Mouse (Mus musculus) neural tube, embryonic 14.5 days (tissue): ENCODE measurements at regions not wholly inside any gene's neighbourhood (a gene's known extent, or its start where the extent isn't known, plus 50 kb on each side); places are given as distances from the start of the nearest gene placed in this dataset.

Experiments used
- ATAC-seq: fragments of 200-750 bp; cut with Nextera tagmentation; 2 replicates; pipeline ENCODE4 v1.8.0; 2017; ENCODE audit warnings: low read depth, mild to moderate bottlenecking, moderate TSS enrichment, moderate library complexity
- H3K27ac ChIP-seq: fragments of 300-500 bp; sonication (generic); 2 replicates; pipeline ENCODE4 v1.5.1; 2014; ENCODE audit warnings: low read depth, mild to moderate bottlenecking, control low read depth, low read length, moderate library complexity, mixed read lengths
- H3K27me3 ChIP-seq: fragments of 300-500 bp; sonication (generic); 2 replicates; pipeline ENCODE4 v1.6.1; 2014; ENCODE audit warnings: low read length; ENCODE audit not compliant: control insufficient read depth, insufficient read depth
- H3K36me3 ChIP-seq: fragments of 300-500 bp; sonication (generic); 2 replicates; pipeline ENCODE4 v1.6.1; 2014; ENCODE audit warnings: low read length, mixed read lengths; ENCODE audit not compliant: control insufficient read depth, insufficient read depth
- H3K4me1 ChIP-seq: fragments of 300-500 bp; sonication (generic); 2 replicates; pipeline ENCODE4 v1.6.1; 2014; ENCODE audit warnings: low read length; ENCODE audit not compliant: control insufficient read depth, insufficient read depth
- H3K4me2 ChIP-seq: fragments of 300-500 bp; sonication (generic); 2 replicates; pipeline ENCODE4 v1.6.1; 2014; ENCODE audit warnings: mild to moderate bottlenecking, low read depth, low read length, control low read depth
- H3K4me3 ChIP-seq: fragments of 300-500 bp; sonication (generic); 2 replicates; pipeline ENCODE4 v1.5.1; 2014; ENCODE audit warnings: low read depth, low read length, control low read depth, mixed read lengths
- H3K9ac ChIP-seq: fragments of 300-500 bp; sonication (generic); replicated peaks from 2 replicates; pipeline ENCODE4 v1.6.1; 2014; ENCODE audit warnings: low read depth, mild to moderate bottlenecking, control low read depth, low read length, mixed read lengths
- H3K9me3 ChIP-seq: fragments of 300-500 bp; sonication (generic); 2 replicates; pipeline ENCODE4 v1.6.1; 2016; ENCODE audit warnings: low read length; ENCODE audit not compliant: control insufficient read depth
- WGBS: fragments of 180-500 bp; shearing (Covaris S2); extraction: QIAGEN DNeasy Blood & Tissue Kit; methylation state at CpG from one replicate; pipeline ENCODE4 v1.1.7; 2014; 5-methylcytosine and 5-hydroxymethylcytosine counted together

GRCm38 (mm10) chr15:56604266-56604665 is 873.2 kb downstream of the Slc22a22 start:
- Histone ChIP-seq H3K4me3 (no peak overlapping the region), H3K4me1 (no peaks in the 10 kb centered on the region), H3K4me2 (no peak overlapping the region), H3K9me3 (no peaks in the 10 kb centered on the region), H3K36me3 (no peaks in the 10 kb centered on the region), H3K9ac (no peak overlapping the region), H3K27me3 (no peaks in the 10 kb centered on the region), H3K27ac (no peak overlapping the region)
- ATAC-seq = no peak
- 89% methylated on average over 3 of the region's 3 CpGs for WGBS

GRCm38 (mm10) chr15:56592656-56593055 is 884.8 kb downstream of the Slc22a22 start:
- ATAC-seq = no peak
- no peaks in the 10 kb centered on the region for H3K27me3 ChIP-seq
- 89% methylated on average over 4 of the region's 4 CpGs for WGBS
- no peaks in the 10 kb centered on the region for H3K4me1 ChIP-seq
- H3K9ac ChIP-seq = no peak overlapping the region
- no peak overlapping the region for H3K4me2 ChIP-seq
- no peaks in the 10 kb centered on the region for H3K9me3 ChIP-seq
- H3K4me3 ChIP-seq = no peak overlapping the region
- no peaks in the 10 kb centered on the region for H3K36me3 ChIP-seq
- H3K27ac ChIP-seq = no peak overlapping the region

GRCm38 (mm10) chr15:56580745-56581515 is 896.5 kb downstream of the Slc22a22 start:
- no peak for ATAC-seq
- H3K36me3 ChIP-seq = no peaks in the 10 kb centered on the region
- no peaks in the 10 kb centered on the region for H3K4me1 ChIP-seq
- WGBS = 69% methylated on average over 3 of the region's 3 CpGs
- no peak overlapping the region for H3K27ac ChIP-seq
- H3K9ac ChIP-seq = no peak overlapping the region
- no peaks in the 10 kb centered on the region for H3K27me3 ChIP-seq
- H3K4me2 ChIP-seq = no peak overlapping the region
- no peak overlapping the region for H3K4me3 ChIP-seq
- no peaks in the 10 kb centered on the region for H3K9me3 ChIP-seq

- 66% methylated on average over 2 of the region's 2 CpGs for WGBS
- H3K4me2 ChIP-seq = no peak overlapping the region
- H3K27me3 ChIP-seq = no peaks in the 10 kb centered on the region
- H3K27ac ChIP-seq = no peak overlapping the region
- no peak for ATAC-seq
- no peaks in the 10 kb centered on the region for H3K9me3 ChIP-seq
- no peak overlapping the region for H3K9ac ChIP-seq
- no peaks in the 10 kb centered on the region for H3K36me3 ChIP-seq
- no peaks in the 10 kb centered on the region for H3K4me1 ChIP-seq
- H3K4me3 ChIP-seq = no peak overlapping the region
These were observed 914.2 kb downstream of the Slc22a22 start for GRCm38 (mm10) chr15:56563192-56563591.

GRCm38 (mm10) chr15:56562785-56563184 is 914.6 kb downstream of the Slc22a22 start:
- Histone ChIP-seq H3K27me3 (no peaks in the 10 kb centered on the region), H3K4me2 (no peak overlapping the region)

GRCm38 (mm10) chr15:56562143-56562542 is 915.3 kb downstream of the Slc22a22 start:
- H3K27me3 ChIP-seq = no peaks in the 10 kb centered on the region
- H3K27ac ChIP-seq = no peak overlapping the region
- H3K4me3 ChIP-seq = no peak overlapping the region
- no peaks in the 10 kb centered on the region for H3K36me3 ChIP-seq
- H3K9ac ChIP-seq = no peak overlapping the region
- no peaks in the 10 kb centered on the region for H3K9me3 ChIP-seq
- no peak overlapping the region for H3K4me2 ChIP-seq
- ATAC-seq = no peak
- WGBS = 95% methylated on average over 2 of the region's 2 CpGs
- no peaks in the 10 kb centered on the region for H3K4me1 ChIP-seq

More at GRCm38 (mm10) chr15:56562785-56563184, 914.6 kb downstream of the Slc22a22 start:
- no peaks in the 10 kb centered on the region for H3K9me3 ChIP-seq
- no peaks in the 10 kb centered on the region for H3K4me1 ChIP-seq
- 78% methylated on average over 1 of the region's 1 CpGs for WGBS
- H3K9ac ChIP-seq = no peak overlapping the region
- ATAC-seq = no peak
- no peak overlapping the region for H3K27ac ChIP-seq
- no peaks in the 10 kb centered on the region for H3K36me3 ChIP-seq
- no peak overlapping the region for H3K4me3 ChIP-seq

- Histone ChIP-seq H3K9ac (no peak overlapping the region), H3K27ac (no peak overlapping the region), H3K4me2 (no peak overlapping the region), H3K36me3 (no peaks in the 10 kb centered on the region), H3K27me3 (no peaks in the 10 kb centered on the region), H3K9me3 (no peaks in the 10 kb centered on the region), H3K4me3 (no peak overlapping the region), H3K4me1 (no peaks in the 10 kb centered on the region)
- WGBS = 60% methylated on average over 3 of the region's 3 CpGs
- no peak for ATAC-seq
These were observed 923.0 kb downstream of the Slc22a22 start for GRCm38 (mm10) chr15:56554386-56554785.

GRCm38 (mm10) chr15:56553851-56554250 is 923.6 kb downstream of the Slc22a22 start:
- H3K4me2 ChIP-seq = no peak overlapping the region
- no peak for ATAC-seq
- no peaks in the 10 kb centered on the region for H3K9me3 ChIP-seq
- no peak overlapping the region for H3K4me3 ChIP-seq
- no peaks in the 10 kb centered on the region for H3K36me3 ChIP-seq
- WGBS = 84% methylated on average over 1 of the region's 1 CpGs
- no peak overlapping the region for H3K9ac ChIP-seq
- H3K27ac ChIP-seq = no peak overlapping the region
- H3K4me1 ChIP-seq = no peaks in the 10 kb centered on the region
- H3K27me3 ChIP-seq = no peaks in the 10 kb centered on the region

- 13% methylated on average over 2 of the region's 2 CpGs for WGBS
- ATAC-seq = no peak
- H3K4me1 ChIP-seq = no peaks in the 10 kb centered on the region
These were observed 945.9 kb downstream of the Slc22a22 start for GRCm38 (mm10) chr15:56531529-56531928.

More at GRCm38 (mm10) chr15:56531529-56531928, 945.9 kb downstream of the Slc22a22 start:
- H3K9me3 ChIP-seq = no peaks in the 10 kb centered on the region
- H3K4me3 ChIP-seq = no peak overlapping the region
- no peak overlapping the region for H3K27ac ChIP-seq
- no peaks in the 10 kb centered on the region for H3K36me3 ChIP-seq
- no peaks in the 10 kb centered on the region for H3K27me3 ChIP-seq
- H3K4me2 ChIP-seq = no peak overlapping the region
- H3K9ac ChIP-seq = no peak overlapping the region
